Mouse (Mus musculus) brain, adult 2 months (tissue): ENCODE results near the gene Klk1b16.
"Not testable (repeated sequence)": the region's sequence is repeated elsewhere in the genome, so short reads cannot be mapped to it uniquely, and the experiment has no call there.

ENCODE experiments used
- DNase-seq: peaks from one replicate; pipeline ENCODE4 v3.0.0; 2011; ENCODE audit warnings: low read depth, low spot score

The Klk1b16 gene

DNA sequence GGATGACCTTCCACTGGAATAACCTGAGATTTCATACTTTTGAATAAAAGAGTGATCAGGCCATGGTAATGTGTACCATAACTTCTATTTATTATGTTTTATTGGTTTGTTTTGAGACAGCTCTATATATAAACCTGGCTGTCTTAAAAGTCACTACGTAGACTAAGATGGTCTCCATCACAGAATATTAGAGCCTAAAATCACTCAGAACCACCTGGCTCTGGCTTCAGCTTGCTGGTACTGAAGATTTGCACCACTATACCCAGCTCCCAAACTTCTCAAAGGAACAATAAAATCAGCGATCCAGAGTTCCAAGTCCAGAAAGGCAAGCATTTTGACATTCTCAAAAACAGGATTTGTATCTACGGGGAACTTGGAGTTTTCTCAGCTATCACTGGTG is at the start of gene Klk1b16:
TSS of gene Klk1b16 (plus strand) at position 301 of the 400 bp plus-strand sequence.
- no peak for DNase-seq

DNA sequence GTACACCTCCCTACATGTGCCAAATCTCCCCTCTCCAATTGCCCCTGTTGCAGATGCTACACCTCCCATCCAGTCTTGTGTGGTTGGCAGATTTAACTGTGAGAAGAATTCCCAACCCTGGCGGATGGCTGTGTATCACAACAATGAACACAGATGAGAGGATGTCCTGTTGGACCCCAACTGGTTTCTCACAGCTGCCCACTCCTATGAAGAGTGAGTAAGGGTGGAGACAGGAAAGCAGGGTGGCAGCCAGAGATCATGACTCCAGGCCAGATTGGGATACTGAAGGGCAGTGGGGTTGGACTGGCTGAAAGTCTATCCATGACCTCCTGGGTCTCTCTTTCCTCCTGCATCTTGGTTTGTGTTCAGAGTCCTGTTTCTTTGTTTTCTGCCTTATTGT is 40.5 kb upstream of the Klk1b16 start:
- no peak for DNase-seq

DNA sequence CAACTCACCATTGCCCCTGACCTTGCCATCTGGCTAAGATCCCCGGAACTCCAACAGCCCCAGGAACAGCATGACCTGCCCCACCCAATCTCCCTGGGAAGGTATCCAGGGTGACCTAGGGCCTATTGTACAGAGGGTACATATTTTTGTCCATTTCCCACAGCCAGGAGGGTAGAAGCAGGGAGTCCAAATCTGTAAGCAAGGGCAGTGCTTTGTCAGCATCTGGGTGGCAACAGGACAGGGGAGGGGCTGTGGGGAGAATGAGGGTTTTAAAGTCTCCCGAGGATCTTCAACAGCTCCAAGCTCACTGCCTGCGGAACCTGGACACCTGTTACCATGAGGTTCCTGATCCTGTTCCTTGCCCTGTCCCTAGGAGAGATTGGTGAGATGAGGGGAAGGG is 34.5 kb upstream of the Klk1b16 start, which contains the start of gene Klk1b21:
TSS of gene Klk1b21 (plus strand) at position 301 of the 400 bp plus-strand sequence.
- not testable (repeated sequence) for DNase-seq

DNA sequence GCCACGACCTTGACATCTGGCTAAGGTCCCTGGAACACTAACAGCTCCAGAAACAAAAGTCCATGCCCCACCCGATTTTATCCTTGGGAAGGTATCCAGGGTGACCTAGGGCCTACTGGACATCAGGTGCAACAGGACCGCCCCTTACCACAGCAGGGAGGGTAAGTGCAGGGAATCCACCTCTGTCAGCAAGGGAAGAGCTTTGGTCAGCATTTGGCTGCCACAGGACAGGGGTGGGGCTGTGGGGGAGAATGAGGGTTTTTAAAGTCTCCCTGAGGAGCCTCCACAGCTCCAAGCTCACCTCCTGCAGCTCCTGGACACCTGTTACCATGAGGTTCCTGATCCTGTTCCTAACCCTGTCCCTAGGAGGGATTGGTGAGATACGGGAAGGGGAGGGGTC is 24.2 kb upstream of the Klk1b16 start, which contains the start of gene Klk1b22:
TSS of gene Klk1b22 (plus strand) at position 301 of the 400 bp plus-strand sequence.
- DNase-seq: no peak

DNA sequence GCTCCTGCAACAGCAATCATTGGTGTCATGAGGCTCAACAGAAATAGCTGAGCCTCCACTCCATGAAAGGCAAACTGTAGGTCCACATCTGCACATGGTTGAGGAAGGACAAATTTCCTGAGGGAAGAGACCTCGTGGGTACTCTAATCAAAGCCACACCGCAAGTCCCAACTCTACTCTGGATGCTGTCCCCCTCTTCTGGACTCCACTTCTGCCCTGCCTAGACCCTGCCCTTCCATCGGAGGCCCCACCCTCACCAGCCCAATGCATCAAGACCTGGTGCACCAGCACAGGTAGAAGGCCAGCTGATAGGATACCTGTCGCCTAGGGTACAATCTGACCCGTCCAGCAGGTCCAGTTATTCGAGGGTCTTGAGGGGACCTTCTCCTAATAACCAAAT is 13.1 kb upstream of the Klk1b16 start:
- DNase-seq: no peak

DNA sequence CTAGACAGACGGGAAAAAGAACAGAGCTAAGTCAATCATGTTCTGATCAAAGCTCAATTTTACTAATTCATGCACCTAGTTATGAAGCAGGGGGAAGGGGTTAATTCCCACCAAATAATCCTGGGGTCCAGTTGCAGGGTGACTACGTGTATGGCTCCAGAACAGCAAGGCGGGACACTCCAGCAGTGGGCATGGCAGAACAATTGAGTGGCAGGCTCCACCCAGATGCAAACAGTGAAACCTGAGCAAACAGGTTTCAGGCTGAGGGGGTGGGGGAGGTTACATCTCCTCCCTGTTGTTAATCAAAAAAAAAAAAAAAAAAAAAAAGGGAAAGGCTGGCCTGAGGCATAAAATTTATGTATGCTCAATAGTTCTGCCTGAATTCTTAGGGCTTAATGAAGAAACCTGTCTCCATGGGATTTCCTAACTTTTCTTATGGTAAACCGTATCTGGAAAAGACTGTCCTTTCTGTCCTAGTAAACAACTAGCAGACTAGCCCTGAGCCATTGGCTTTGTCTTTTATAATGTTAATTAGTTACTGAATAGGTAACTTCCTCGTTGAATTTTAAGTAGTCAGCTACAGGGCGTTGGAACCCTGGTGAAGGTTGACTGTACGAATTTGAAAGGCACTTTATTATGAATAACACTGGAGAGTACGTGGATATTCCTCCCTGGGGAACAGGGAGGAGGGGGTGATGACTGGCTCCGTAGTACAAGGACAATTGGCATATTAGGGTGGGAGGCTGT is 42.9 kb downstream of the Klk1b16 start:
- no peak for DNase-seq

DNA sequence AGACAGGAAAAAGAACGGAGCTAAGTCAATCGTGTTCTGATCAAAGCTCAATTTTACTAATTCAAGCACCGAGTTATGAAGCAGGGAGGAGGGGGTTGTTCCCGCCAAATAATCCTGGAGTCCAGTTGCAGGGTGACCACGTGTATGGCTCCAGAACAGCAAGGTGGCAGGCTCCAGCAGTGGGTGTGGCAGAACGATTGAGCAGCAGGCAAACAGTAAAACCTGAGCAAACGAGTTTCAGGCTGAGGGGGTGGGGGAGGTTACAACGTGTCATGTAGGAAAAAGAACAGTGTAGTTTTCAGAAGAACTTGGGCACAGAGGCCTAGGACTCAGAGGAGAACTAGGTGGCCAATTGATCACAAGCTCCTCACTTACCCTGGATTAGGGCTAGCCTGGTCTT is 49.9 kb downstream of the Klk1b16 start:
- not testable (repeated sequence) for DNase-seq

DNA sequence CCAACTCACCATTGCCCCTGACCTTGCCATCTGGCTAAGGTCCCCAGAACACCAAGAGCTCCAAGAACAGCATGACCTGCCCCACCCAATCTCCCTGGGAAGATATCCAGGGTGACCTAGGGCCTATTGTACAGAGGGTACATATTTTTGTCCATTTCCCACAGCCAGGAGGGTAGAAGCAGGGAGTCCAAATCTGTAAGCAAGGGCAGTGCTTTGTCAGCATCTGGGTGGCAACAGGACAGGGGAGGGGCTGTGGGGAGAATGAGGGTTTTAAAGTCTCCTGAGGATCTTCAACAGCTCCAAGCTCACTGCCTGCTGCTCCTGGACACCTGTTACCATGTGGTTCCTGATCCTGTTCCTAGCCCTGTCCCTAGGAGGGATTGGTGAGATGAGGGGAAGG is 51.4 kb downstream of the Klk1b16 start, which contains the start of gene Klk1b24:
TSS of gene Klk1b24 (plus strand) at position 301 of the 400 bp plus-strand sequence.
- DNase-seq: not testable (repeated sequence)
